Mouse (Mus musculus): ENCODE results near the gene P4ha2.

The P4ha2 gene

GRCm38 (mm10) chr11:54068520-54069371 is 31.1 kb upstream of the P4ha2 start, which contains the start of gene Pdlim4:
TSS of gene Pdlim4 (minus strand) at chr11:54069014.
- DNase-seq (ENCODE audit: low read depth, low spot score) = peak; percentile 43

GRCm38 (mm10) chr11:54071726-54072445 is 28.0 kb upstream of the P4ha2 start:
- no peak for DNase-seq (ENCODE audit: low read depth, low spot score)

- peak; percentile 51 for DNase-seq (ENCODE audit: low read depth, low spot score)
Measured at GRCm38 (mm10) chr11:54073291-54073690, 26.6 kb upstream of the P4ha2 start.

- no peak for DNase-seq (ENCODE audit: low read depth, low spot score)
Measured at GRCm38 (mm10) chr11:54075353-54075752, 24.5 kb upstream of the P4ha2 start.

- no peak for DNase-seq (ENCODE audit: low read depth, low spot score)
Measured at GRCm38 (mm10) chr11:54076101-54076500, 23.8 kb upstream of the P4ha2 start.

- no peak for DNase-seq (ENCODE audit: low read depth, low spot score)
Measured at GRCm38 (mm10) chr11:54080435-54080834, 19.5 kb upstream of the P4ha2 start.

GRCm38 (mm10) chr11:54082725-54083124 is 17.2 kb upstream of the P4ha2 start:
- DNase-seq (ENCODE audit: low read depth, low spot score) = no peak

GRCm38 (mm10) chr11:54084976-54085375 is 14.9 kb upstream of the P4ha2 start:
- DNase-seq (ENCODE audit: low read depth, low spot score) = no peak

- DNase-seq (ENCODE audit: low read depth, low spot score) = peak; percentile 50
Measured at GRCm38 (mm10) chr11:54085816-54086215, 14.1 kb upstream of the P4ha2 start.

- no peak for DNase-seq (ENCODE audit: low read depth, low spot score)
Measured at GRCm38 (mm10) chr11:54088253-54088946, 11.5 kb upstream of the P4ha2 start.

GRCm38 (mm10) chr11:54088947-54089317 is 11.0 kb upstream of the P4ha2 start:
- peak; percentile 56 for DNase-seq (ENCODE audit: low read depth, low spot score)

- no peak for DNase-seq (ENCODE audit: low read depth, low spot score)
Measured at GRCm38 (mm10) chr11:54090091-54090879, 9.6 kb upstream of the P4ha2 start.

- DNase-seq (ENCODE audit: low read depth, low spot score) = no peak
Measured at GRCm38 (mm10) chr11:54091726-54092125, 8.2 kb upstream of the P4ha2 start.

GRCm38 (mm10) chr11:54092188-54092587 is 7.7 kb upstream of the P4ha2 start:
- no peak for DNase-seq (ENCODE audit: low read depth, low spot score)

- DNase-seq (ENCODE audit: low read depth, low spot score) = peak; percentile 50
Measured at GRCm38 (mm10) chr11:54093000-54093399, 6.9 kb upstream of the P4ha2 start.

- peak; percentile 51 for DNase-seq (ENCODE audit: low read depth, low spot score)
Measured at GRCm38 (mm10) chr11:54100692-54101591, 1.0 kb downstream of the P4ha2 start.

GRCm38 (mm10) chr11:54101701-54102100 is 1.8 kb downstream of the P4ha2 start:
- no peak for DNase-seq (ENCODE audit: low read depth, low spot score)

- no peak for DNase-seq (ENCODE audit: low read depth, low spot score)
Measured at GRCm38 (mm10) chr11:54102706-54103449, 3.0 kb downstream of the P4ha2 start.

GRCm38 (mm10) chr11:54105011-54105410 is 5.1 kb downstream of the P4ha2 start:
- DNase-seq (ENCODE audit: low read depth, low spot score) = no peak

GRCm38 (mm10) chr11:54106676-54107075 is 6.8 kb downstream of the P4ha2 start:
- DNase-seq (ENCODE audit: low read depth, low spot score) = no peak
